Mouse (Mus musculus) gastrocnemius, adult 2 months (tissue): ENCODE results near the gene Mlc1. TPM values are rescaled to one million over a fixed set of nuclear protein-coding genes. Genes with fewer than 3 reads are reported as not detected.
A peak's percentile ranks its signal among the peaks of the same experiment; 100 is the strongest.

Experiments used
- DNase-seq: peaks from one replicate; pipeline ENCODE4 v3.0.0; 2022
- H3K27ac ChIP-seq: fragments of 200-600 bp; 2 replicates; pipeline ENCODE4 v1.8.1; 2022; ENCODE audit warnings: mild to moderate bottlenecking
- H3K4me3 ChIP-seq: fragments of 200-600 bp; 2 replicates; pipeline ENCODE4 v1.8.1; 2022; ENCODE audit warnings: mild to moderate bottlenecking, moderate library complexity
- CTCF ChIP-seq: fragments of 200-600 bp; IDR thresholded peaks from 2 replicates; pipeline ENCODE4 v1.8.1; 2022; ENCODE audit warnings: antibody characterized with exemption, mild to moderate bottlenecking, moderate library complexity
- intact Hi-C: fragments of 180-260 bp; cut with DNase I; formaldehyde crosslinking; loops from one replicate; pipeline ENCODE4 v1.15.1; 2025
- long read RNA-seq, 2 experiments: library from polyadenylated mRNA; stranded (forward); transcript quantifications; one replicate each; pipeline ENCODE4 v2.0.0; 2021
- total RNA-seq, 2 experiments: library from RNA; stranded (reverse); gene quantifications; 2 replicates each; pipeline ENCODE4 v1.2.3; 2021

Mlc1 gene
- total RNA-seq = not detected
- long read RNA-seq, experiment 1 = 0 reads
- long read RNA-seq, experiment 2 = 0 reads

DNA sequence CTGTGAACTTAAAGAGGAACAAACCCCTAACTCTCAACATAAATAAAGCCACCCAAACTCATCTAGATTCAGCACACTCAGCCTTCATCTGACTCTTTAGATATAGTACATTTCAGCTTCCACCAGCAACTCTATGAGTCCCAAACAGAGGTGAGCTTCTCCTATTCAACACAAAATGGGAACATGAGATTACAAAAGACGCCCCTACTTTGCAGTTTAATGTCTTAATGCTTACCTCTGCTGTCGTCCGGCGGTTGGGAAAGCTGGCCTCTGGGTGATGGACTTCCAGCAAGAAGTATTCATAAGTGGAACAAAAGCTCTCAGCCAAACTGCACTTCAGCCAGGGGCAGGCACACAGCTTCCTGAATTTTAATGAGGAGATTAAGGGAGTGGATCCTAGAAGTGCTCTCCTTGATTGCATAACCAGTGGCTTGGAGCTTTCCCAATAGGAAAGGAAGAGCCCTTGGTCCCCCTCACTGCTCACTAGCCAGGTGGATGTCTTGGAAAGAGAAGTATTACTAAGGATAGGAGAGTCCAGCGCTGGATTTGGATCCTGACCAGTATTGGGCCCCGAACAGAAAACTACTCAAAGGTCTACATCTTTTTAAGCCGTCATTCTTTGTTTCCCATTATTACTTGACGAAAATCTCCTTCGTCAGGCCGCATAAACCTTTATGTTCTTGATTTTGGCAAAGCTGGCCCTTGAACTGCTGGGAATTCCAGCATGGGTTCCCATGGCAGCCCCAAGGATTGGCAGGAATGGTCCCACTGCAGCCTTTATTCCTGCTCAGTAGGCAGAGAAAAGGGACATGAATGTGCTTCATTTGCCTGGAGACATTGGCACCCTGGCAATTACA lies at the start of gene Mlc1:
TSS of gene Mlc1 (minus strand) at position 727 of the 857 bp plus-strand sequence.
- intact Hi-C loops = no loop called here
- Histone ChIP-seq H3K4me3 (no peak within 1 kb of the TSS), H3K27ac (no peak within 1 kb of the TSS)
- DNase-seq = no peak
- TF ChIP-seq CTCF = no peak

DNA sequence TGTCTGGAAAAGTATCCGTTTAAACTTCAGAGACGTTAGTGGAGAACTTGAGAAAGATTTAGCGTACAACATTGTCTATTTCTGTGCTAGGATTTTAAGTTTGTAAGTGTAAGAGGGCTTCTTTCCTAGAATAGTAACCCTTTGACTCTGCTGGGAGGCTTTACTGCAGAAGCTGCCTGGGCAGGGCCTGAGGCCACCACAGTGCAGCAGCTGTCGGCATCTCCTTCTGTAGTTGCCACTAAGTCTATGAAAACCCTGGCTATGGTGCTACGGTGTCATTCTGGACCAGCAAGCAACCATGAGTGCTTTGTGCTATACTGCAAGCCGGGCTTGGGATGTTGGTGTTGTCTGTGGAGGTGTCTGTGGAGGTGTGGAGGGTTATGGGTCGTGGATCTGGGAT lies 41.7 kb upstream of the Mlc1 start:
- no peak overlapping the region for H3K4me3 ChIP-seq
- no peak for TF ChIP-seq CTCF
- no peak for DNase-seq
- no peak overlapping the region for H3K27ac ChIP-seq
- intact Hi-C loops = no loop called here

DNA sequence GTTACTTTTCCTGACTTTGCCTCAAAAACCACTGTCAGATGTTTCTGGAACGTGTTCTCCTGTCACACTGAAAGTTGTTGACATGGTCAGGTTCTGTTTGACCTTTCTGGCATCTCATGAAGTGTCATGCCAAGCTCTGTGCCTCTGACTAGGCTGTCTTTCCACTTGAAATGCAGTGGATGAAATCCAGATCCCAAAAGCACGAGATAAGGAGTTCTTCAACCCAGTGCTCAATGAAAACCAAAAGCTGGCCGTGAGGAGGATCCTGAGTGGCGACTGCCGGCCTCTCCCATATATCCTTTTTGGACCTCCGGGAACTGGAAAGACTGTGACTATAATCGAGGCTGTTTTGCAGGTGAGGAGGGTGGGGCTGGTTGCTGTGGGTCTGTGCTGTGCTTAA lies 41.3 kb upstream of the Mlc1 start:
- H3K27ac ChIP-seq = no peak overlapping the region
- H3K4me3 ChIP-seq = no peak overlapping the region
- TF ChIP-seq CTCF = no peak
- intact Hi-C loops = no loop called here
- no peak for DNase-seq

DNA sequence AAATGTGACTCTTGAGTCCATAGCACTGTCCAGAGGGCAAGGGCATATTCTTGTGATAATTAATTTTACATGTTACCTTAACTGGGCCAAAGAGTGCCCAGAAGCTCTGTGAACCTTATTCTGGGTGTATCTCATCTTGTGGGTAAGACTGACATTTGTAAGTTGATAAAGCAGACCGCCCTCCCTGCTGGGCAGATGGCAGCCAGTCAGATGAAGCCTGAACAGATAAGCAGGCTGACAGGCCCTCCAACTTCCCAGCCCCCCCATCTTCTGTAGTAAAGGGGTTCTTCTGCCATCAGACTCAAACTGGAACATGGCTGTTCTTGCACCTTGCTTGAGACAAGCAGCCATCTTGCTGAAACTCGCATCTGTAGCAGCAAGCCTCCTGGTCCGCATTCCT lies 37.9 kb upstream of the Mlc1 start:
- DNase-seq = no peak
- TF ChIP-seq CTCF = no peak
- no peak overlapping the region for H3K4me3 ChIP-seq
- H3K27ac ChIP-seq = no peak overlapping the region
- intact Hi-C loops = no loop called here

DNA sequence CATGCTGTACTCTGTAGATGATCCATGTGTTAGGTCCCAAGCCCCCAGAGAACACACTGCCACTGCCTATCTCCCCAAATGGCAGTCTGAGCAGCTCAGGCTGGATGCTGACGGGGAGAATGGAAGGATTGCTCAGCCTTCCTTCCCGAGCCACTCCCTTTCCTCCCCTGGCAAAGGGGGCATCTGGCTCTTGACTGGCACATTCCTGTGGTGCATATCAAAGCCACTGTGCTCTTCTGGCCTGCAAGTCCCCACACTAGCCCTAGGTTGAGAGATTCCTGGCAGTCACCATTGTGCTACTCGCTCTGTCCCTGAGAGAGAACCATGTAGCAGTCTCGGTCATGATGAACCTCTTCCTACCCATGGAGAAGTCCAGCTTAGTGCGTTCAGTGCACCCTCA lies 29.0 kb upstream of the Mlc1 start:
- intact Hi-C loops = no loop called here
- no peak for DNase-seq
- no peak overlapping the region for H3K4me3 ChIP-seq
- no peak overlapping the region for H3K27ac ChIP-seq
- TF ChIP-seq CTCF = no peak

DNA sequence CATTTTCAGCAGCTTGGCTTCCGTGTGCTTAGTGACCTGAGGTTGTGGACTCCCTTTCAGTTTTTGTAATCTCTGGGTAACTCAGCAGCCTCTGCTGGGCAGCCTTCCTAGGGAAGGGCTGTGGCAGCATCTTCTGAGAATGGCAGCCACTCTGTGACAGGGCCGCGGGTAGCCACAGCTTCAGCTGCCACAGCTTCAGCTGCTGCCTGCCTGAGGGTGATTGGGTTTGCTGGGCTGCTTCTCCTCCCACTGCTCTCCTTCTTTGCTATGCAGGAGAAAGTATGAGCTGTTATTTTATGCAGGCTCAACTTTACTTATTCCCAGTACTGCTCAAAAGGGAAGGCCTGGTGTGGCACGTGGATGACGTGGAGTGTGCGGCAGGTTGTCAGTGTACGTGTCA lies 28.2 kb upstream of the Mlc1 start:
- TF ChIP-seq CTCF = no peak
- DNase-seq = no peak
- Histone ChIP-seq H3K4me3 (no peak overlapping the region), H3K27ac (no peak overlapping the region)
- intact Hi-C loops = no loop called here

DNA sequence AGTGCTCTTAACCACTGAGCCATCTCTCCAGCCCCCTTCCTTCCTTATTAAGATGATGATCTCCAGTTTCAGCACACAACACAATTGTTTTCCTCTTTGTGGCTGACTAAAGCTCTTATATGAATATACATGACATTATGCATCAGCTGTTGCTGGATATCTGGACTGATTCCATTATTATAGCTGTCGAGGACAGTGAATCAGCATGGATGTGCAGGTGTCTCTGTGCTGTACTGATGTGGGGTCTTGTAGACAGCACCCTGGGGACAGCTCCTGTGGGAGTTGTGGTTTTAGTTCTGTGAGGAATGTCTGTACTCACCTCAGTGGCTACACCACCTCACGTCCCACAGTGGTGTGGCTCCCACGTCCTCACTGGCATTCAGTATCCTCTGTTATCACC lies 22.4 kb upstream of the Mlc1 start:
- no peak overlapping the region for H3K4me3 ChIP-seq
- no peak for TF ChIP-seq CTCF
- intact Hi-C loops = no loop called here
- DNase-seq = no peak
- no peak overlapping the region for H3K27ac ChIP-seq

DNA sequence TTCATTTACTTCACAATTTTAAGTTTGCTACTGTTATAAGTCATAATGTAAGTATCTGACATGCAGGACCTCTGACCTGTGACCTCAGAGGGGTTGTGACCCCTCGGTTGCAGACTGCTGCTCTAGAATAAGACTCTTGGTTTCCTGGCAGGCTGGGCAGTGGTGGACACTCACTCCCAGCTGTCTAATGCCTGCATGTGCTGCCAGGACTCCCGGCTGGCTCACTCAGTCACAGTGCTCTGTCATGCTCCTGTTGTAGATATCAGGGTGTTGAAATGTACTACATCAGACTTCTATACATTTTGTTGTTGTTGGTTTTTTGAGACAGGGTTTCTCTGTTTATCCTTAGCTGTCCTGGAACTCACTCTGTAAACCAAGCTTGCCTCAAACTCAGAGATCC lies 21.6 kb upstream of the Mlc1 start:
- Histone ChIP-seq H3K27ac (no peak overlapping the region), H3K4me3 (no peak overlapping the region)
- DNase-seq = no peak
- TF ChIP-seq CTCF = no peak
- intact Hi-C loops = no loop called here

DNA sequence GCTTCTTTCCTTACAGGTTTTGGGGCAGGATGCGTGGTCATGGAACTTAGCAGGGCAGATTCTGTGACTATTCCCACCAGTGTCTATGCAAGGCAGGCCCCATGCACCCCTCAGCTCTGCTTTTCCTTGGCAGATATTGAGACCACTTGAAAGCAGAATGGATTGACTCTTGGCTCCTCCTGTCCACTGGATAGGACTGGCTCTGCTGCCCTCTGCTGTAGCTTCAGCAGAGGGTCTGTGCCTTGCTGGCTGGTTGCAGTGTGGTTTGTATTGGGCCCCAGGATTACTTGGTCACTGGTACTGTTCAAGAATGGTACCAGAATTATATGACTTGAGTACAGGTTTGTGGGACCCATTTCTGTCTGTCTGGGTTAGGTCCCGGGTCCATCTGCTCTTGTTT lies 20.3 kb upstream of the Mlc1 start:
- intact Hi-C loops = no loop called here
- Histone ChIP-seq H3K27ac (no peak overlapping the region), H3K4me3 (no peak overlapping the region)
- peak; percentile 12; the same call in 1 of the 2 replicates for TF ChIP-seq CTCF
- no peak for DNase-seq

DNA sequence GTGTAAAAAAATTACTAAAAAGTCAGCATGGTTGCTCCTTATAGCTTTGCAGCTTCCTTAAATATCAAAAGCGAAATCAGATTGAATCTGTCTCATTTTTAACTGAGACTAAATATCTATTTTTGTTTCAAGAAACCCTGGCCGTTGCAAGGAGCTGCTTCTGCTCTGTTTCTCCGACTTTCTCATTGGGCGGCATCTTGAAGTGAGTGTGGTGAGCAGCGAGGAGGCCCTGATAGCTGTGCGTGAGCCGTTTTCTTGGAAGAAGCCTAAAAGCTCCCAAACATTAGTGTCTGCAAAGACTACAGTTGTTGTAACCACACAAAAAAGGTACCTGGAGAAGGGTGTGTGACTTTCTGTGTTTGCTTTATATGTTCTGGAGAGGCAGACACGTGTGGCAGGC lies 19.8 kb upstream of the Mlc1 start:
- DNase-seq = no peak
- intact Hi-C loops = no loop called here
- TF ChIP-seq CTCF = no peak
- no peak overlapping the region for H3K27ac ChIP-seq
- no peak overlapping the region for H3K4me3 ChIP-seq

DNA sequence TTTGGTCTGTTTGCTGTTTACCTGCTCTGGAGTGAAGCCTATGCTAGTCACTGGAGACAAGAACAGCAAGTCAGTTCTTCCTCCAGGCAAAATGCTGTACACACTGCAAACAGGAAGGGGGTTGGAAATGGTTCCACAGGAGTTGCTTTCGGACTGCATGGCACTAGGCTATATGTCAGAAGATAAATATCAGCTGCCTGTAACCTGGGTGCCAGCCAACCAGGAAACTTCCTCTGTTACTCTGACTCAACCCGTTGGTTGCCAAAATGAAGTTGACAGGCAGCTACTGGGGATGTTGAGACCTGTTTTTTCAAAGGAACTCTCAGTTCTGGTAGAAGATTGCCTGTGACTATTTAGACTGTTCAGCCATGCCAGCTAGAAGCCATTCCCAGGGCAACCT lies 10.4 kb upstream of the Mlc1 start:
- Histone ChIP-seq H3K4me3 (no peak overlapping the region), H3K27ac (no peak overlapping the region)
- DNase-seq = no peak
- intact Hi-C loops = no loop called here
- no peak for TF ChIP-seq CTCF

DNA sequence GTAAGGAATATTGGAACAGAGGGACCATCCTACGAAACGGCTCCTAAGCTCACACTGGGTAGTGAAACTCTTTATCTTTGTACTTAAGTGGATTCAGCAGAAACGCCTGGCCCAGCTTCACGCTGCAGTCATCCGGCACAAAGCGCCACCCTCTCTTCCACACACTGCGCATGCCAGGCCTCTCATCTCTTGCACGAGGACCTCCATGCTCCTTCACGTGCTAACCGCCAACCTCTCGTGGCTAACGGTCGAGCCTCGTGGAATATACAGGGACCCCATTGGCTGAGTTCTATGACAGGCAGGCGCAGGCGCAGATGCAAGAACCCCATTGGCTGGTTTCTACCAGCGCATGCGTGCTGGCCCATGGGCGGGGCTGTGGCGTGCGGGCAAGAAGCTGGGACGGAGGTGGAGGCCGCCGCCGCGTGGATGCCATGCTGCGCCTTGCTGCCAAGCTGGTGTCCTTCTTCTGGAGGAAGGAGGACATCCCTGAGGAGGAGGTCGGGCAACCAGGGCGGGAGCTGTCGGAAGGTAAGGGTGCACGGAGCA lies 3.8 kb upstream of the Mlc1 start, which contains the start of gene Mov10l1:
TSS of gene Mov10l1 (plus strand) at position 376 of the 546 bp plus-strand sequence.
- intact Hi-C loops = no loop called here
- Histone ChIP-seq H3K4me3 (no peak within 1 kb of the TSS), H3K27ac (no peak within 1 kb of the TSS)
- TF ChIP-seq CTCF = no peak
- DNase-seq = no peak

DNA sequence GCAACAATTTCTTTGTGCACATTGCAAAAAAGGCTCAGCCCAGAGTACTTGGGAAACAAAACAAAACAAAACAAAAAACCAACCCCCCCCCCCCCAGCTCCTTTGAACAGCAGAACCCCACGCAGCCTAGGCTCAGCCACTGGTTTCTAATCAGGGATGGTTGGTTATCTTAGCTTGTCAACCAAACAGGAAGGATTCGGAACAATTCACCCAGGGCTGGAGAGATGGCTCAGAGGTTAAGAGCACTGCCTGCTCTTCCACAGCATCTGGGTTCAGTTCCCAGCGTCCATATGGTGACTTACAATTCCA lies 285 bp upstream of the Mlc1 start:
- no peak for DNase-seq
- intact Hi-C loops = no loop called here
- no peak overlapping the region for H3K27ac ChIP-seq
- TF ChIP-seq CTCF = no peak
- no peak overlapping the region for H3K4me3 ChIP-seq

DNA sequence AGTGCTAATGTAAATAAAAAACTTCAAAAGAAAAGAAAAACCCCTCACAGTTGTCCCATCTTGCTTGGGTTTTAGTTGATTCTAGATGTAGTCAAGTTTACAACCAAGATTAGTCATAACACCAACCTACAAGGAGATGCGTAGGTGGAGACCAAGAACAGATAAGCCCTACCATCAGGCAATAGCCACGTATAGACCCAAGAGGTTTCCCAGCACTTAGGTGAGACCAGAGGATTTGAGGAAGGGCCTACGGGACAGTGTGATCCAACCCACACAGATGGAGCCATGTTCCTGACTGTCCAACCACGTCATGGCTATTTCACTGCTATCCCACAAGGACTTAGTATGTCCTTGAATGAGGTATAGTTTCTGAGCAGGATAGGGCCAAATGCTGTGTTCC lies 6.5 kb downstream of the Mlc1 start:
- intact Hi-C loops = no loop called here
- Histone ChIP-seq H3K4me3 (no peak overlapping the region), H3K27ac (no peak overlapping the region)
- no peak for DNase-seq
- TF ChIP-seq CTCF = no peak
